Mouse (Mus musculus) Patski (cell line): ENCODE data around the gene Ripply1. TPM values are rescaled to one million over a fixed set of nuclear protein-coding genes. Genes with fewer than 3 reads are reported as not detected.

Experiments used
- ATAC-seq: fragments of 100-300 bp; one replicate; pipeline ENCODE4 v1.8.0; 2021
- CTCF ChIA-PET: fragments of 350-600 bp; sonication (Branson Sonifier 250); formaldehyde crosslinking; loops from one replicate; lab custom pipeline; 2022; ENCODE audit warnings: inconsistent platforms; lab: Charles Lee
- POLR2A ChIA-PET: fragments of 350-600 bp; sonication (Branson Sonifier 250); formaldehyde crosslinking; loops from one replicate; lab custom pipeline; 2022; ENCODE audit warnings: antibody characterized with exemption, inconsistent platforms; lab: Charles Lee
- DNase-seq: peaks from one replicate; pipeline ENCODE4 v3.0.0-alpha.2; 2011; ENCODE audit warnings: low read depth, low spot score
- H3K27me3 ChIP-seq: fragments of 371-371 bp; one replicate; pipeline ENCODE4 v1.5.1; 2021
- CTCF ChIP-seq: fragments of 100-300 bp; IDR thresholded peaks from one replicate; pipeline ENCODE4 v1.5.1; 2021
- in situ Hi-C: fragments of 300-500 bp; cut with MboI; formaldehyde crosslinking; loops from 3 replicates; pipeline ENCODE4 v1.11.1; 2018; ENCODE audit warnings: low pct_unique_long_range_greater_than_20kb, mixed read lengths
- polyA plus RNA-seq: library from polyadenylated mRNA; unstranded; gene quantifications from one replicate; pipeline ENCODE4 v1.2.3, GENCODE M21; 2021

The Ripply1 gene
- 13.6 TPM for polyA plus RNA-seq

DNA sequence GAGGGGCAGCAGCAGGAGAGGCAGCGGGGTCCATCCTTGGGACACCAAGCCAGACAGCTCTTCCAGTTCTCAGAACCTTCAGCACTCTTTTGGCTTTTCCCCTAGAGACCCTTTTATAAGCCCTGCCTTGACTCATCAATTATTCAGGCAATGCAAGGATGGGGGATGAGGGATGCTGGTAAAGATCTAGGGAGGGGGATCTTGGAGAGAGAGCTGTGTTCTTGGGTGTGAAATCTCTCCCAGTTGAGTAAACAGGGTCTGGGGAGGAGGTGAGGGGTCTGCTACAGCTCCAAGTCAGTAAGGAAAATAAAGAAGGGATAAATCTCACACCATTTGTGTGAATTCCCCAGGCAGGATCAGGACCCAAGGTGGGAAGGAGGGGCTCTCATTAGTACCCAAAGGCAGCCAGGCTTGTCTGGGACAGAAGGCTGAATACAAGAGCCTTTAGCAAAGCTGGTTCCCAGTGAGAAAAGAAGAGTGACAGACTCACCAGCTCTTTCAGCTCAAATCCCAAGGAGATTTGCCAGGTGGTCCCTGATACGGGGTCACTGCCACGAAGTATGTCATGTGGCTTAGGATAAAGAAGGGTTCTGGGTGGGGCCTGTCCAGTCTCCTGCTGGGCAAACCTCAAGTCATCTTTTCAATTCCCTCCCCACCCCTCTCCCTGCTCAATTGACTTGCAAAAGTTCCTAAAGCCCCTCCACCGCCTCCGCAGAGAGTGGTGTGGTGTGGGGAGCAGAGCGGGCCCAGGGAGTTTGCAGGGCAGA lies at the start of gene Ripply1:
Gene Ripply1, minus strand, starts transcription at position 76 of the 767 bp plus-strand sequence.
- no peak for DNase-seq
- H3K27me3 ChIP-seq = peaks cover 13% of the 10 kb centered on the region
- no peak for TF ChIP-seq CTCF
- in situ Hi-C loops = no loop called here
- ChIA-PET POLR2A (interaction anchor here (1.1 to 1.5 kb wide), 2 partner anchors 18 to 50 kb away, joined by 3 to 7 read pairs; partner anchors contain the start of gene Cldn2), CTCF (interaction anchor here (0.8 to 3.0 kb wide), 4 partner anchors 17 to 31 kb away, joined by 3 to 9 read pairs (median 3); no protein-coding TSS in a partner anchor)
- peak; percentile 8 for ATAC-seq

- DNase-seq (no peak), ATAC-seq (no peak)
- CTCF ChIA-PET = interaction anchor here (1.5 kb wide), 1 partner anchor 11 kb away, joined by 5 read pairs; no protein-coding TSS in a partner anchor
- POLR2A ChIA-PET = no interaction called here
- H3K27me3 ChIP-seq = peaks cover 10% of the 10 kb centered on the region
- no peak for TF ChIP-seq CTCF
- in situ Hi-C loops = no loop called here
Observed at GRCm38 (mm10) chrX:139828363-139829092, 46.4 kb upstream of the Ripply1 start.

DNA sequence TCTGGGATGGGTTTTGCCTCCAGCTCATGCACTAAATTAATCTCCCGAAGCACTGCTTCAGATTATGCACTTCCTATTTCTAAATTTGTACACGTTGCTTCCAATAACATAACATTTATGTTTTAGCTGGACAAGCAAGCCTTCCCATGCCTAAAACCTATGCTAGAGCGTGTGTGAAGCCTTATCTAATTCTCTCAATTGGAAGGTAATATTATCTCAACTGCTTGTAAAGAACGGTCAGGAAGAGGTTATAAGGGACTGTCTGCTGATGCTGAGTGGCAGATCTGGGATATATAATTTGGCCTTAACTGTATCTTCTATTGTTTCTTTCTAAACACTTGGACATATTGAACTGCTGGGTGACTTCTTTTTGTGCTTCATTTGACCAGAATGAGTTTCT lies 44.8 kb upstream of the Ripply1 start:
- in situ Hi-C loops = no loop called here
- no peak for TF ChIP-seq CTCF
- POLR2A ChIA-PET = no interaction called here
- no peak for DNase-seq
- CTCF ChIA-PET = interaction anchor here (0.9 to 1.5 kb wide), 3 partner anchors 9 to 16 kb away, joined by 3 to 5 read pairs (median 3); no protein-coding TSS in a partner anchor
- no peak for ATAC-seq
- peaks cover 14% of the 10 kb centered on the region for H3K27me3 ChIP-seq

DNA sequence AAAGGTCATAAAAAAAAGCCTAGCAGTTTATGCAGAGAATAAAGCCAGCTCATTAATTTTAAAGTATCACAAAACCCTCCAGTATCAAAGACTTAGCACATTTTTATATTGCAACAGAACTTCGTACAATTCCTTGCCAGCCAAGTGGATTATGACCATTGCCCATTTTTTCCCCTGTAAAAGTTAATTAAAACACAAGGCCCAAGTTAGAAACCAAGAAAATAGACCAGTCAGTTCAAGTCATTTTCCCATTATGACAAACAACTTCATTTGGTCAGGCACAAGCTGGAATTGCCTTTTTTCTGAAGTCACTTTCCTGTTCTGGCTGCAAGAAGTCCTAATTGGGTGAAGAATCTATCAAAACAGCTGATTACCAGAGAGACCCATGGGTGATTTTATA lies 43.2 kb upstream of the Ripply1 start:
- TF ChIP-seq CTCF = no peak
- POLR2A ChIA-PET = no interaction called here

GRCm38 (mm10) chrX:139815201-139815600 lies 33.0 kb upstream of the Ripply1 start:
- no peaks in the 10 kb centered on the region for H3K27me3 ChIP-seq
- POLR2A ChIA-PET = interaction anchor here (0.6 kb wide), 1 partner anchor 8 kb away, joined by 3 read pairs; no protein-coding TSS in a partner anchor
- no peak for DNase-seq

More for the DNA sequence above, 43.2 kb upstream of the Ripply1 start:
- in situ Hi-C loops = no loop called here
- CTCF ChIA-PET = interaction anchor here (1.1 to 1.2 kb wide), 2 partner anchors 14 to 50 kb away, joined by 3 to 4 read pairs; no protein-coding TSS in a partner anchor
- ATAC-seq = no peak
- DNase-seq = no peak
- H3K27me3 ChIP-seq = peaks cover 11% of the 10 kb centered on the region

GRCm38 (mm10) chrX:139814018-139814635 lies 32.0 kb upstream of the Ripply1 start:
- in situ Hi-C loops = loop anchor here (5.0 kb wide), 1 partner anchor 37 kb away; no protein-coding TSS in a partner anchor
- POLR2A ChIA-PET = no interaction called here

More at GRCm38 (mm10) chrX:139815201-139815600, 33.0 kb upstream of the Ripply1 start:
- in situ Hi-C loops = no loop called here
- ATAC-seq = peak; percentile 62
- CTCF ChIA-PET = interaction anchor here (2.1 kb wide), 1 partner anchor 13 kb away, joined by 7 read pairs; no protein-coding TSS in a partner anchor
- no peak for TF ChIP-seq CTCF

DNA sequence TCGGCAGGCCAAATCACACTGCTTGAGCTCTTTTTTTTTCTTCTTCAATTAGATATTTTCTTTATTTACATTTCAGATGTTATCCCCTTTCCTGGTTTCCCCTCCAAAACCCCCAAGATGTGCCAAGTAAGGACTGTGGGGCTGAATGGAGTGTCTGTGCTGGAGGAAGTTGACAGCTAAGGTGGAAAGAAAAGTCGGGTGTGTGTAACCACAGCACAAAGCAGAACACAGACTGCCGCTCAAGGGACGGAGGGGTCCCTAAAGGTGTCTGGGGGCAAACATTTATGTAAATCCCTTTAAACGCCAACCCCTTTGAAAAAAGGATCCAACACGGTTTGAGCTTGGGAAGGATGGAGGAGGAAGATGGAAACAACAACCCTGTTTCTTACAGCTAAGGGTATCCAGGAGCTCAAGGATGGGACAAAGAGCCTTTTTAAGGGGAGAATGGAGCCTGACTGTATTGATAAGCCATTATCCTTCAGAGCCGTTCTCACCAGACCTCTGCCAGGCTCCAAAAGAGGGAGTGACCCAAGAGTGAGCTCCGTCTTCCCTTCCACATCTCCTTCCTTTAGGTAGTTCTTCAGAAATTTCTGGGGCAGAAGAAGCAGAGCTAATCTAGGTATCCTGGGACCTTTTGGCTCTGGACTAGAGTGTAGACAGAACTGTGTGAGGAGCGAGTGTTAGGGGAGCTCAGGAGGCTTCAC lies 31.3 kb upstream of the Ripply1 start:
- TF ChIP-seq CTCF = no peak
- no peak for ATAC-seq
- ChIA-PET POLR2A (interaction anchor here (0.5 kb wide), 1 partner anchor 32 kb away, joined by 5 read pairs; no protein-coding TSS in a partner anchor), CTCF (interaction anchor here (1.0 to 2.1 kb wide), 5 partner anchors 11 to 39 kb away, joined by 3 to 7 read pairs (median 3); no protein-coding TSS in a partner anchor)
- peaks cover 3% of the 10 kb centered on the region for H3K27me3 ChIP-seq
- no peak for DNase-seq
- in situ Hi-C loops = loop anchor here (5.0 kb wide), 1 partner anchor 36 kb away; no protein-coding TSS in a partner anchor

More at GRCm38 (mm10) chrX:139814018-139814635, 32.0 kb upstream of the Ripply1 start:
- H3K27me3 ChIP-seq = peaks cover 3% of the 10 kb centered on the region
- ATAC-seq (no peak), DNase-seq (no peak)
- CTCF ChIA-PET = interaction anchor here (1.4 to 2.1 kb wide), 2 partner anchors 12 to 40 kb away, joined by 3 to 7 read pairs; no protein-coding TSS in a partner anchor
- TF ChIP-seq CTCF = no peak

- ChIA-PET POLR2A (interaction anchor here (0.6 kb wide), 1 partner anchor 36 kb away, joined by 3 read pairs; no protein-coding TSS in a partner anchor), CTCF (interaction anchor here (1.0 to 2.1 kb wide), 5 partner anchors 11 to 38 kb away, joined by 3 to 7 read pairs (median 3); no protein-coding TSS in a partner anchor)
- in situ Hi-C loops = loop anchor here (5.0 kb wide), 1 partner anchor 35 kb away; no protein-coding TSS in a partner anchor
- ATAC-seq (no peak), DNase-seq (no peak)
- peaks cover 3% of the 10 kb centered on the region for H3K27me3 ChIP-seq
- TF ChIP-seq CTCF = no peak
Observed at GRCm38 (mm10) chrX:139812636-139813298, 30.6 kb upstream of the Ripply1 start.

DNA sequence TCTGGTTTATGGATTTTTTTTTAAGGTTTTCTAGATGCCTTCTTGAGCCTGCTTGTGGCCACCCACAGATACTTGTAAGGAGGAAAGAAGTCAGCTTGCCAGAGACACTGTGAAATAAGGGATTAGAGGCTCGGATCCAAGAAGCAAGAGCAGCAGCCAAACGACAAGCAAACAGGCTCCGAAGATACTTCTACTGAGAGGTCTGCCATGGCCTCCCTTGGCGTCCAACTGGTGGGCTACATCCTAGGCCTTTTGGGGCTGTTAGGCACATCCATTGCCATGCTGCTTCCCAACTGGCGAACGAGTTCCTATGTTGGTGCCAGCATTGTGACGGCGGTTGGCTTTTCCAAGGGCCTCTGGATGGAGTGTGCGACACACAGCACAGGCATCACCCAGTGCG lies 26.3 kb upstream of the Ripply1 start:
- ChIA-PET CTCF (interaction anchor here (1.4 kb wide), 1 partner anchor 29 kb away, joined by 3 read pairs; no protein-coding TSS in a partner anchor), POLR2A (interaction anchor here (4.3 kb wide), 1 partner anchor 32 kb away, joined by 26 read pairs; no protein-coding TSS in a partner anchor)
- peaks cover 3% of the 10 kb centered on the region for H3K27me3 ChIP-seq
- DNase-seq (no peak), ATAC-seq (peak; percentile 60)
- TF ChIP-seq CTCF = no peak
- in situ Hi-C loops = no loop called here
